Mouse (Mus musculus): ENCODE measurements around the gene Gm20458. TPM values are rescaled to one million over a fixed set of nuclear protein-coding genes. Genes with fewer than 3 reads are reported as not detected.
A peak's percentile ranks its signal among the peaks of the same experiment; 100 is the strongest.

Gene Gm20458
- total RNA-seq, 2 experiments from 2014 or later: 2.5 to 4.8 TPM

- no peak for DNase-seq
Measured at GRCm38 (mm10) chr2:164453047-164453757, 7.6 kb upstream of the Gm20458 start.

GRCm38 (mm10) chr2:164453887-164454500 lies 6.8 kb upstream of the Gm20458 start:
- DNase-seq: no peak

- DNase-seq: peak; percentile 80
Measured at GRCm38 (mm10) chr2:164454846-164455245, 5.9 kb upstream of the Gm20458 start.

GRCm38 (mm10) chr2:164455421-164456190 lies 5.2 kb upstream of the Gm20458 start:
- DNase-seq: peak; percentile 69

GRCm38 (mm10) chr2:164456413-164456812 lies 4.4 kb upstream of the Gm20458 start:
- DNase-seq: no peak

- peak; percentile 43 for DNase-seq
Measured at GRCm38 (mm10) chr2:164456864-164457300, 3.9 kb upstream of the Gm20458 start, which contains the start of gene Sys1. Gene Sys1, plus strand, starts transcription at chr2:164456964.

GRCm38 (mm10) chr2:164457942-164458341 lies 2.8 kb upstream of the Gm20458 start:
- DNase-seq: no peak

- DNase-seq: peak; percentile 63
Measured at GRCm38 (mm10) chr2:164458535-164458934, 2.2 kb upstream of the Gm20458 start.

GRCm38 (mm10) chr2:164465161-164465560 lies 4.4 kb downstream of the Gm20458 start:
- no peak for DNase-seq

- no peak for DNase-seq
Measured at GRCm38 (mm10) chr2:164466787-164467186, 6.0 kb downstream of the Gm20458 start.

GRCm38 (mm10) chr2:164470254-164470653 lies 9.5 kb downstream of the Gm20458 start:
- peak; percentile 77 for DNase-seq

GRCm38 (mm10) chr2:164473624-164474023 lies 12.9 kb downstream of the Gm20458 start, which contains the start of gene Trp53tg5:
Gene Trp53tg5, minus strand, starts transcription at chr2:164473724.
- no peak for DNase-seq

GRCm38 (mm10) chr2:164485681-164486257 lies 25.0 kb downstream of the Gm20458 start, which contains the start of gene Dbndd2:
Gene Dbndd2, plus strand, starts transcription at chr2:164486106.
- peak; percentile 47 for DNase-seq

- DNase-seq: peak; percentile 79
Measured at GRCm38 (mm10) chr2:164486258-164487114, 25.7 kb downstream of the Gm20458 start.

GRCm38 (mm10) chr2:164487115-164487527 lies 26.4 kb downstream of the Gm20458 start:
- no peak for DNase-seq

GRCm38 (mm10) chr2:164487812-164488211 lies 27.0 kb downstream of the Gm20458 start:
- DNase-seq: peak; percentile 29

- DNase-seq: no peak
Measured at GRCm38 (mm10) chr2:164494126-164494525, 33.4 kb downstream of the Gm20458 start.

- DNase-seq: no peak
Measured at GRCm38 (mm10) chr2:164496331-164496730, 35.6 kb downstream of the Gm20458 start.

GRCm38 (mm10) chr2:164496847-164497690 lies 36.3 kb downstream of the Gm20458 start, which contains the start of gene Pigt:
Gene Pigt, plus strand, starts transcription at chr2:164497520.
- DNase-seq: peak; percentile 93

GRCm38 (mm10) chr2:164497691-164498268 lies 37.0 kb downstream of the Gm20458 start:
- peak; percentile 26 for DNase-seq

All from adrenal gland, postnatal 10 days (tissue).